Mouse (Mus musculus) neural tube, embryonic 11.5 days (tissue): ENCODE measurements at regions not wholly inside any gene's neighbourhood (a gene's known extent, or its start where the extent isn't known, plus 50 kb on each side); places are given as distances from the start of the nearest gene placed in this dataset.
"Not testable (repeated sequence)": the region's sequence is repeated elsewhere in the genome, so short reads cannot be mapped to it uniquely, and the experiment has no call there.

ENCODE experiments used
- ATAC-seq: fragments of 200-750 bp; cut with Nextera tagmentation; 2 replicates; pipeline ENCODE4 v1.8.0; 2017; ENCODE audit warnings: moderate number of reproducible peaks, mild to moderate bottlenecking, moderate TSS enrichment, moderate library complexity; ENCODE audit not compliant: insufficient read depth, low FRiP score, low TSS enrichment
- DNase-seq: peaks from one replicate; pipeline ENCODE4 v3.0.0-alpha.2; 2015; ENCODE audit warnings: low spot score
- H3K27ac ChIP-seq: fragments of 300-500 bp; sonication (generic); 2 replicates; pipeline ENCODE4 v1.5.1; 2014; ENCODE audit warnings: low read depth, mild to moderate bottlenecking, low read length
- H3K27me3 ChIP-seq: fragments of 300-500 bp; sonication (generic); 2 replicates; pipeline ENCODE4 v1.6.1; 2014; ENCODE audit warnings: mild to moderate bottlenecking, low read length, mixed read lengths; ENCODE audit not compliant: control insufficient read depth, insufficient read depth
- H3K36me3 ChIP-seq: fragments of 300-500 bp; sonication (generic); 2 replicates; pipeline ENCODE4 v1.6.1; 2014; ENCODE audit warnings: mild to moderate bottlenecking, low read length, moderate library complexity, mixed read lengths; ENCODE audit not compliant: control insufficient read depth, insufficient read depth
- H3K4me1 ChIP-seq: fragments of 300-500 bp; sonication (generic); 2 replicates; pipeline ENCODE4 v1.6.1; 2014; ENCODE audit warnings: low read length, mixed read lengths; ENCODE audit not compliant: control insufficient read depth, insufficient read depth
- H3K4me2 ChIP-seq: fragments of 300-500 bp; sonication (generic); 2 replicates; pipeline ENCODE4 v1.6.1; 2014; ENCODE audit warnings: low read depth, mild to moderate bottlenecking, moderate library complexity
- H3K4me3 ChIP-seq: fragments of 300-500 bp; sonication (generic); 2 replicates; pipeline ENCODE4 v1.5.1; 2014; ENCODE audit warnings: low read depth, low read length
- H3K9ac ChIP-seq: fragments of 300-500 bp; sonication (generic); 2 replicates; pipeline ENCODE4 v1.6.1; 2014; ENCODE audit warnings: mild to moderate bottlenecking, low read length
- H3K9me3 ChIP-seq: fragments of 300-500 bp; sonication (generic); 2 replicates; pipeline ENCODE4 v1.6.1; 2016; ENCODE audit warnings: low read length; ENCODE audit not compliant: control insufficient read depth
- WGBS: fragments of 180-500 bp; shearing (Covaris S2); extraction: QIAGEN DNeasy Blood & Tissue Kit; methylation state at CpG from one replicate; pipeline ENCODE4 v1.1.7; 2014; 5-methylcytosine and 5-hydroxymethylcytosine counted together

DNA sequence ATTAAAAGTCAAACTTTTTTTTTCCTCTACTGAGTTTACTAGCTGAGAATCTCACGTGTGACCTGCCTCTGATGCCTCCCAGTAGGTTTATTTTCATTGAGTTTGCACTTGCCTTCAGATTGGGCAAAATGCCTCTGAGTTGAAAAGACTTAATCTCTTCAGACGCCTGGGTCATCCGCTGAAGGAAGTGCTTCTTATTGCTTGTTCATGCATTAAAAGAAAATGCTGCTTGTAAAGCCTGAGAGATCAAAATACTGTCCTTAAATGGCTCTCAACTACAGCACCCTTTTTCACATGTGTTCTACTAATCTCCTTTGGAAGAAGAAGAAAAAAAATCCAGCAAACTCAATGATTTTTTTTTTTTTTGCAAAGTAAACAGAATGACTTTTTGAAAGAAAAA lies 351.5 kb downstream of the Kcnh5 start:
- Histone ChIP-seq H3K4me2 (no peak overlapping the region), H3K27me3 (no peaks in the 10 kb centered on the region), H3K4me3 (no peak overlapping the region), H3K4me1 (no peaks in the 10 kb centered on the region), H3K9me3 (no peaks in the 10 kb centered on the region), H3K36me3 (no peaks in the 10 kb centered on the region), H3K9ac (no peak overlapping the region), H3K27ac (no peak overlapping the region)
- ATAC-seq = no peak
- WGBS = 59% methylated on average over 3 of the region's 3 CpGs
- DNase-seq = no peak

DNA sequence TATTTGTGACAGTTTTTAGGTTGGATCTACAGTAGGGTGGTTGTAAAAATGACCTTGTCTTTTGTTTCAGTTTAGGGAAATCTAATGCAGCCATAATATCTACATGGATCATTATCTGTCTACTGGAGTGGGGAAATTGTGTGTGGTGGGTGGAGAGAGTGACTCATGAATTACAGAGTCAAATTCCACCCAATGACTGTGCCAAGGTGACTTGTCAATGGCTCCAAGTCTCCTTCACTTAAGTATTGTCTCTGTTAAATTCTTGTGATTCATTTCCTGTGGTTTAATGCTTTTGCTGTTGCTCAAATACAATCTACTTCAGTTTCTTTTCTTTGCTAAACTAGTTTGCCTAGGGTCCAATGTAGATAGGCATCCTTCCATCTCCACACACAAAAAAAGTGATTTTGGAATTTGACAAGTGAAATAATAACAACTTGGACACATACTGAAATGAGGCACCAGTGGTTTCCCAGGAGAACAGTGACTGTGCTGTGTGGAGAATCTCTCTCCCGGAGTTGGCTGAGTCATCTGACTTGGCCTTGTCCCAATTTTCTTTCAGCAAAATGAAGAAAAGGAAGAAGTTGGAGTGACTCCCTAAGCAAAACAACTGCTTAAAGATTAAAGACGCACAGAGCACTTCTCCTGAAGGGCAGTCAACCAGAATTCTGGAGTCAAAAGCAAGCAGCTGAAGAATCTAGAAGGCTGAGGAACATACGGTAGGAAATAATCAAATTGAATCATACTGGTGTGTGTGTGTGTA lies 352.2 kb downstream of the Kcnh5 start:
- ATAC-seq (no peak), DNase-seq (no peak)
- no peaks in the 10 kb centered on the region for H3K9me3 ChIP-seq
- H3K27me3 ChIP-seq = no peaks in the 10 kb centered on the region
- no peak overlapping the region for H3K4me2 ChIP-seq
- no peak overlapping the region for H3K4me3 ChIP-seq
- no peak overlapping the region for H3K27ac ChIP-seq
- no peaks in the 10 kb centered on the region for H3K36me3 ChIP-seq
- H3K9ac ChIP-seq = no peak overlapping the region
- H3K4me1 ChIP-seq = no peaks in the 10 kb centered on the region
- 83% methylated on average over 3 of the region's 3 CpGs for WGBS

DNA sequence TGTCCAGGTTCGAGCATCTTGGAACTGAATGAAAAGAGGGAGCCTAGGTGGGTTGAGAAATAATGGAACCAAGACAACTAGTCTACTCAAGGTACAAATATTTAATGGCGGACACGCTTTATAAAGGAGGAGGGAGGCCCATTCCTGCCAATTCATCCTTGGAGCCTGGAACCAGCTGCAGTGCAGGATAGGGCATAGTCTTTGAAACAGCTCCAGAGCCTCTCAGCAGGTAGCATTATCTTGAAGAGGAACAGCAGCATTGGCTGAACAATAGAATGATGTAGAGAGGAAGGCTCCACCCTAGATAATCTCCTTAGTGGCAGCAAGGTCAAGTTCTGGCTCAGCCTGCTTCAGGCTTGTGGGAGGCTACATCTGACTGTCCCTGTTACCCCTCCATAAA lies 361.0 kb downstream of the Kcnh5 start:
- H3K27ac ChIP-seq, DNase-seq, H3K9ac ChIP-seq, H3K4me3 ChIP-seq, ATAC-seq, H3K4me1 ChIP-seq, H3K36me3 ChIP-seq, H3K4me2 ChIP-seq, H3K27me3 ChIP-seq, H3K9me3 ChIP-seq: not testable (repeated sequence)
- WGBS = 92% methylated on average over 3 of the region's 3 CpGs

- H3K36me3 ChIP-seq, H3K27me3 ChIP-seq, H3K4me2 ChIP-seq, H3K9me3 ChIP-seq, H3K27ac ChIP-seq, DNase-seq, H3K9ac ChIP-seq, H3K4me3 ChIP-seq, ATAC-seq, H3K4me1 ChIP-seq: not testable (repeated sequence)
- 85% methylated on average over 2 of the region's 2 CpGs for whole genome bisulfite sequencing
Observed at GRCm38 (mm10) chr12:74808571-74808970, 368.6 kb downstream of the Kcnh5 start.

- not testable (repeated sequence) for ATAC-seq, H3K9ac ChIP-seq, H3K27ac ChIP-seq, H3K4me2 ChIP-seq, H3K9me3 ChIP-seq, DNase-seq, H3K4me3 ChIP-seq, H3K4me1 ChIP-seq, H3K36me3 ChIP-seq, H3K27me3 ChIP-seq
- 93% methylated on average over 15 of the region's 15 CpGs for WGBS
Observed at GRCm38 (mm10) chr12:74807926-74808325, 369.2 kb downstream of the Kcnh5 start.

DNA sequence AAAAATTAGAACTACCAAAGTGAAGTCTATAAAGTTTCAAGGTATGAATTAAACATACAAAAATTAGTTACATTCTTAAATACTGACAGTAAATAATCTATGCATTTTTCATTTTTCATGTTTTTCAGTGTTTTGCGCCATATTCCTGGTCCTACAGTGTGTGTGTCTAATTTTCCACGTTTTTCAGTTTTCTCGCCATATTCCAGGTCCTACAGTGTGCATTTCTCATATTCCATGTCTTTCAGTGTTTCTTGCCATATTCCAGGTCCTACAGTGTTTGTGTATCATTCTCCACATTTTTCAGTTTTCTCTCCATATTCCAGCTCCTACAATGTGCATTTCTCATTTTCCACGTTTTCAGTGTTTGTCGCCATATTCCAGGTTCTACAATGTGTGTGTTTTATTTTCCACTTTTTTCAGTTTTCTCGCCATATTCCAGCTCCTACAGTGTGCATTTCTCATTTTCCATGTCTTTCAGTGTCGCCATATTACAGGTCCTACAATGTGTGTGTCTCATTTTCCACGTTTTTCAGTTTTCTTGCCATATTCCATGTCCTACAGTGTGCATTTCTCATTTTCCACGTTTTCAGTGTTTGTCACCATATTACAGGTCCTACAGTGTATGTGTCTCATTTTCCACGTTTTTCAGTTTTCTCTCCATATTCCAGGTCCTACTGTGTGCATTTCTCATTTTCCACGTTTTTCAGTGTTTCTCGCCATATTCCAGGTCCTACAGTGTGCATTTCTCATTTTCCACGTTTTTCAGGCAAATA lies 373.2 kb downstream of the Kcnh5 start:
- H3K4me2 ChIP-seq = no peak overlapping the region
- no peak overlapping the region for H3K4me3 ChIP-seq
- no peak overlapping the region for H3K9ac ChIP-seq
- H3K4me1 ChIP-seq = no peaks in the 10 kb centered on the region
- DNase-seq (no peak), ATAC-seq (peak; percentile 71)
- no peak overlapping the region for H3K27ac ChIP-seq
- WGBS = 67% methylated on average over 13 of the region's 13 CpGs
- no peaks in the 10 kb centered on the region for H3K27me3 ChIP-seq
- H3K9me3 ChIP-seq = no peaks in the 10 kb centered on the region
- no peaks in the 10 kb centered on the region for H3K36me3 ChIP-seq

- no peaks in the 10 kb centered on the region for H3K36me3 ChIP-seq
- H3K4me1 ChIP-seq = no peaks in the 10 kb centered on the region
- H3K4me3 ChIP-seq = no peak overlapping the region
- no peaks in the 10 kb centered on the region for H3K27me3 ChIP-seq
- no peak for DNase-seq
- WGBS = 73% methylated on average over 3 of the region's 3 CpGs
- H3K27ac ChIP-seq = no peak overlapping the region
- H3K4me2 ChIP-seq = no peak overlapping the region
- H3K9me3 ChIP-seq = no peaks in the 10 kb centered on the region
- ATAC-seq = no peak
- no peak overlapping the region for H3K9ac ChIP-seq
Observed at GRCm38 (mm10) chr12:74792036-74792435, 385.1 kb downstream of the Kcnh5 start.

GRCm38 (mm10) chr12:74762284-74762683 lies 414.8 kb downstream of the Kcnh5 start:
- H3K27ac ChIP-seq = no peak overlapping the region
- no peaks in the 10 kb centered on the region for H3K27me3 ChIP-seq
- no peak overlapping the region for H3K4me2 ChIP-seq
- H3K36me3 ChIP-seq = no peaks in the 10 kb centered on the region
- no peak overlapping the region for H3K4me3 ChIP-seq
- ATAC-seq (no peak), DNase-seq (no peak)
- H3K4me1 ChIP-seq = no peaks in the 10 kb centered on the region
- no peaks in the 10 kb centered on the region for H3K9me3 ChIP-seq
- H3K9ac ChIP-seq = no peak overlapping the region
- 75% methylated on average over 1 of the region's 1 CpGs for WGBS

DNA sequence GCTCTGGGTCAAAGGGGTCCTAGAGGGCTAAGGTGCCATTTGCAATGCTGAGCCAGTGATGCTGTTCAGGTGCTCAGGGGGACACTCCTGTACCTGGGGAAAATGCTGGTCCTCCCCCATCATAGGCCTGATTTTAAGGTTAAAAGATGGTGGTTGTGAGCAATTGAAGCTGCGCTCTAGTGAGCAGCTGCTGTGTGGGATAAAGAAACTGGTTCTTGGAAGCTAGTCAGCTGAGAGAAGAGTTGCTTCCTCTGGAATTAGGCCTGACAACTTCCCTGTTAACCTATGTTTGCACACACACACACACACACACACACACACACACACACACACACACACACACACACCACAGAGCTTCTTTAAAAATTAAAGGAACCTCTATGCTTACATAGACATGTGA lies 428.9 kb upstream of the Gm11042 start:
- WGBS = 91% methylated on average over 1 of the region's 1 CpGs
- H3K4me2 ChIP-seq = no peak overlapping the region
- H3K9ac ChIP-seq = no peak overlapping the region
- no peak for DNase-seq
- H3K36me3 ChIP-seq = no peaks in the 10 kb centered on the region
- H3K4me3 ChIP-seq = no peak overlapping the region
- H3K4me1 ChIP-seq = no peaks in the 10 kb centered on the region
- no peak overlapping the region for H3K27ac ChIP-seq
- no peaks in the 10 kb centered on the region for H3K9me3 ChIP-seq
- no peak for ATAC-seq
- no peaks in the 10 kb centered on the region for H3K27me3 ChIP-seq
